Mouse (Mus musculus): ENCODE data around the gene Plekhh3.

Plekhh3 gene

DNA sequence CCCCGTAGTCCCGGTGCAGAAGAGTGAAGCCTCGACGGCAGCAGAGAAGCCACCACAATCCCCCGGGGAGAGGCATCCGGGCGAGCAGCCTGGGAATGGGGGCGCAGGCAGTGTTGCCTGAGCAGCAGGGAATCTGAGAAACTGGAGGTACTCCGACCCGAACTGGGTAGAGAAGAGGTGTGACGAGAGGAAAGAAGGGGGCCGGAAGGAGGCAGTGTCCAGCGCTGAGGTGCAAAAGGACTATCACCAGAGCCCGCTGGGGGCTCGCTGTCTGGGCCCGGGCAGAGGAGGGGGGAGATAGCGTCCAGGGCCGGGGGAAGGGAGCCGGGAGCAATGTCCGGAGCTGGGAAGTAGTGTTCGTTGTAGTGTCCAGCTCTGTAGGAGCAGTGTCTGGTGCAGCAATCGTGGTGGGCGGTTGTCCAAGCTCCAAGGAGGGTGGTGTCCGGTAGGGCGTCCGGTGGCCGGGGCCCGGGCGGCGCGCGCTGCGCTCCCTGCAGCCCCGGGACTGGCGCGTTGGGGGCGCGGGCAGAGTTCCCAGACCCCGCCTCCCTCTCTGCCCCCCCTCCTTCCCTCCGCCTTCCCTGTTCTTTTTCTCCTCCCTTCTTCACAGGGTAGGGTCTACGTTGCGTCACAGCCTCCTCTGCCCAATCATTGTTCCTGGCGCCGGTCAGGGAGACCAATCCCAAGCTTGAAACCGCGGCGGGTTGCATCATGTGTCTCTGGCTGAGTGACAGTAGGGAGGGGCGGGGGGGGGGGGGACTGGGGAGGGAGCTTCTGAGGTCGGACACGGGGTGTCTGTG is at the start of gene Plekhh3:
Plekhh3 (minus strand) TSS at position 541 of the 800 bp plus-strand sequence.
- DNase-seq (ENCODE audit: low spot score in 2 of 2) = peak; percentile 94 to 95

- no peak for DNase-seq (ENCODE audit: low spot score in 2 of 2)
Measured at GRCm38 (mm10) chr11:101220853-101221252, 49.7 kb upstream of the Plekhh3 start.

- no peak for DNase-seq (ENCODE audit: low spot score in 2 of 2)
Measured at GRCm38 (mm10) chr11:101218436-101219055, 47.4 kb upstream of the Plekhh3 start.

DNA sequence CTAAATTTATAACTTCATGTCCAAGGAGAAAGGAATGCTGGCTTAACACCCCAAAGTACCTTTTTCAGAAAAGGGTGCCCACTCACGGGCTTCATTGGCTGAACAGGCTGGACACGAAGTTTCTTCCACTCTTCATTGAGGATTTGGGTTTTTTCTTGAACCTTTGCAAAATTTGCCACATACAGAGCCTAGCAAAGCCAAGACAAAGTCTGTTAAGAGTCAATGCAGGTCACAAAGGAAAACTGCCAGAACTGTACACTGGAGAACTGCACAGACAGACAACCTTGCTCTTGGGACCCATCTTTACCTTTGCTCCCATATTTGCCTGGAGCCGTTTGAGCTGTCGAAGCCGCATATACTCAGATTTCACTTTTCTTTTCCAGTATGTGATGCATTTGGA is 45.8 kb upstream of the Plekhh3 start:
- no peak for DNase-seq (ENCODE audit: low spot score in 2 of 2)

- no peak for DNase-seq (ENCODE audit: low spot score in 2 of 2)
Measured at GRCm38 (mm10) chr11:101211970-101212369, 40.8 kb upstream of the Plekhh3 start.

DNA sequence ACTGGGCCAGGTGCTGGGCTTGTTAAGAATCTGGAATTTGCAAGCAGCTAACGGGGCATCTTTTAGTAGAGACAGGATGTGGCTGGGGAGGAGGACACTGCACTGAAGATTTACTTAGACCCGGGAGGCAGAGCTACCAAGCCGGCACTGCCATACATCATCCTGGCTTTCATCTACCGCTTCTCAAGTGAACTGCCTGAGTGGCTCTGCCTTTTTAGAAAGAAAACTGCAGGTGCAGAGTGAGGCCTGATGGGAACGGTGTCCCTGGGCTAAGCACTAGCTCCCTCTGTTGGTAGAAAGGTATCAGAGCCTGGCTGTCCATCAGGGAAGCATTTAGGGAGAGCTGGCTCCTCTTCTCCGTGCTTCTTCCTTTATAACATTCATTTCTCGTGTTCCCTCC is 29.8 kb upstream of the Plekhh3 start:
- DNase-seq (ENCODE audit: low spot score in 2 of 2) = no peak

GRCm38 (mm10) chr11:101199555-101199954 is 28.4 kb upstream of the Plekhh3 start:
- DNase-seq (ENCODE audit: low spot score in 2 of 2) = no peak

DNA sequence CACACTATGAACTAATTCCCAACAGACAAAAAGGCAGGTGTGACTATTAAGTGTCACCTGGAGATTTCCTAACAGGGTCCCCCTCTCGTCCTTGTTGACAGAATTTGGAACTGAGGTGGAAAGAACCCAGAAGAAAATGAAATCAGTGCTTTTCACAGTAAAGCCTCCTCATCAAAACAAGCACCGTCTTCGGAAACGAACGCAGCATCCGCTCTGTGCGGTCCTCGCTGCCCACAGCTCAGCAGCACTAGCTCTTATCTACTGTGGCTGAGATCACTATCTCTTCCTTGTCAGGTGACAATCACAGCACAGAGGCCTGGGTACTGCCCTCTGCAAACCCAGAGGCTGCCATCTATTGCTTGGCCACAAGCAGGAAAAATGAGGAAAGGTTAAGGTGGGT is 25.0 kb upstream of the Plekhh3 start:
- no peak for DNase-seq (ENCODE audit: low spot score in 2 of 2)

DNA sequence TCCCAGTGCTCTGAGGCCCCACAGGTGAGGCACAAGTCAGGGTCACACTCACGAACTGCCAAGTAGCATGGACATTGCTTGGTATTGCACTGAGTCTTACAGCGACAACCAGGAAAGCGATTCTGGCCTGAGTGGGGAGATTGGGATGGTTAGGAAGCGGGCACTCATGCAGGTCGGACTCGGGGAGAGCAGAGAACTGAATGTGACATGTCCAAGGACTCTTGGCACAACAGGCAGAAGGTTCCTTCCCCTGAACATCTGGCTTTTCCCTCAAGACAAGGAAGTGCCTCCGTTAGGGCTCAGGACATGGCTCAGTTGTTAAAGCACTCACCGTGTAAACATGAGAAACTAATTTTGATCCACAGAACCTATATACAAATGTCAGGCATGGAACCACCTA is 24.4 kb upstream of the Plekhh3 start:
- no peak for DNase-seq (ENCODE audit: low spot score in 2 of 2)

- no peak for DNase-seq (ENCODE audit: low spot score in 2 of 2)
Measured at GRCm38 (mm10) chr11:101195101-101195500, 23.9 kb upstream of the Plekhh3 start.

- DNase-seq (ENCODE audit: low spot score in 2 of 2) = no peak
Measured at GRCm38 (mm10) chr11:101194643-101195042, 23.5 kb upstream of the Plekhh3 start.

DNA sequence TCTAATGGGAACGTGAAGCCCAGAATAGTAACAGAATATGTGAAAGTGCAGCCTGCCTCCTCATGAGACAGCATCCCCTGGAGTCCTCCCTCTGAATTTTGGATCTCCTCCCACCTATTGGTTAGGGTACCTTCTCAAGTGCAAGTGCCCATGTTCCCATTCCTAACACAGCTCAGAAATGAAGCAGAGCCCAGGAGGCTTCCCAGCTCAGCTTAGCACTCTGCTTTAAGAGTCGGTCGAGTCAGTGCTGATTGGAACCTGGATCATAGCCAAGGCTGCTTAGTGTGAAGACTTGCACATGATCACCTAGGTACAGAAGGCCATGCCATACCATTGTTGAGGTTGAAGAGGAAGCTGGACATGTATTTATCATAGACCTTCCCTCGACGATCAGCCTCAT is 23.0 kb upstream of the Plekhh3 start:
- no peak for DNase-seq (ENCODE audit: low spot score in 2 of 2)

- DNase-seq (ENCODE audit: low spot score in 2 of 2) = no peak
Measured at GRCm38 (mm10) chr11:101193076-101193475, 21.9 kb upstream of the Plekhh3 start.

DNA sequence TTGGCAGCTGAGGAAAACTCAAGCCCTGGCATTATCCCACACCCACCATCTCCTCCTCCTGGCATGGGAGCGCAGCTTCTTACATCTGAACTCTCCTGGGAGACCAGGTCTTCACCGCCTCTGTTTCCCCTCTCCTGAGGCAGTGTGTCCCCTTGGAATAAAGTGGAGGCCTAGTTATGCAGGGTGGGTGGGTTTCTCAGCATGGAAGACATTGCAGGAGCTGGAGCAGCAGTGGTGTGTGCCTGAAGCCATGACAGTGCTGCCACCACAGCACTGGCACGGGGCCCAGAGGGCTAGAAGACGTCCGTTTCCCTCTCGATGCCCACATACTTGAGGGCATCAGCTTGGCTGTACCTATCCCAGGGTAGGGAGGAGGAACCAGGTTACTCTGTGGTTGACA is 21.5 kb upstream of the Plekhh3 start:
- no peak for DNase-seq (ENCODE audit: low spot score in 2 of 2)

DNA sequence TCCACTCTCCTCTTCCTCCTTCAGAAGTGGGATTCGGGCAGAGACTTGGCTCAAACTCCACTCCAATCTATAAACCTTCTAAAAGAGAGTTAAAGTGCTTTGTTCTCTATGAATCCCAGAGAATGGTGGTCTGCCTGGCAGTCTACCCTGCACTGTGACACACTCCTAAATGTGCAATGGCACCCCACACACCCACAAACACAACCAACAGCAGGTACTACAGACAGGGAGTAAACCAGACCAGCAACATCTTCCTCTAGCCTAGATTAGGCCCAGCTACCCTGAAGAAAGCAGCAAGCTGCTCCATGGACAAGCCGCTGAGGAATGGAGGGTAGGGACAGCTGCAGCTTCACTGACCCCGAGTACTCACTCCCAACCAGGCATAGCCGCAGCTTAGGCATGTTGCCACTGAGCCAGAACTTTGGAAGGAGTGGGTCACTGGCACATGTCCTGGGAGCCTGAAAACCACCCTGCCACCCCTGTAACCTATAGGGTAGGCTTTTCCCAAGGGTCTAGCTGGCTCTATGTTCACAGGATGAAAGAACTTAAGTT is 20.8 kb upstream of the Plekhh3 start:
- no peak for DNase-seq (ENCODE audit: low spot score in 2 of 2)

- no peak for DNase-seq (ENCODE audit: low spot score in 2 of 2)
Measured at GRCm38 (mm10) chr11:101190913-101191907, 20.1 kb upstream of the Plekhh3 start.

- no peak for DNase-seq (ENCODE audit: low spot score in 2 of 2)
Measured at GRCm38 (mm10) chr11:101190181-101190912, 19.2 kb upstream of the Plekhh3 start.

- DNase-seq (ENCODE audit: low spot score in 2 of 2) = peak; percentile 79 to 82
Measured at GRCm38 (mm10) chr11:101189495-101190180, 18.5 kb upstream of the Plekhh3 start.

DNA sequence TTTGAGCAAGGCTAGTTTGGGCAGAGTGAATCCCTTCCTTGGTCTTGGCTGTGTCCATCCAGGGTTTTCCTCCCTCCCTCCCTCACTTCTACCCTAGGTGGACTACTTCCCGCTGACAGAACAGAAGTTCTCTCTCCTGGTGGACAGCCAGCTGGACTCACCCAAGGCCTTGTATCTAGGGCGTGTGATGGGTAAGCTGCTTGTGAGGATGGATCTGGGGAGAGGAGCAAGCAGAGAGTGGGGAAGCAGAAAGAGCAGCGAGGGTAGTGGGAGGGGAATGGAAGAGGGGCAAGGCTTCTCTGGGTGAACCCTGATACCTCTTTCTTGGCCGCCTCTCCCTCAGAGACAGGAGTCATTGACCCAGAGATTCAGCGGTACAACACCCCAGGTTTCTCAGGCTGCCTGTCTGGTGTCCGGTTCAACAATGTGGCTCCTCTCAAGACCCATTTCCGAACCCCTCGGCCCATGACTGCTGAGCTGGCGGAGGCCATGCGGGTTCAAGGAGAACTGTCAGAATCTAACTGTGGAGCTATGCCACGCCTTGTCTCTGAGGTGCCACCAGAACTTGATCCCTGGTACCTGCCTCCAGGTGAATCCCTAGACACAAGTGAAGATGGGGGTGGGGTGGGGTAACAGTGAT is 17.1 kb upstream of the Plekhh3 start:
- DNase-seq (ENCODE audit: low spot score in 2 of 2) = peak in 1 of 2 experiments; percentile 66

DNA sequence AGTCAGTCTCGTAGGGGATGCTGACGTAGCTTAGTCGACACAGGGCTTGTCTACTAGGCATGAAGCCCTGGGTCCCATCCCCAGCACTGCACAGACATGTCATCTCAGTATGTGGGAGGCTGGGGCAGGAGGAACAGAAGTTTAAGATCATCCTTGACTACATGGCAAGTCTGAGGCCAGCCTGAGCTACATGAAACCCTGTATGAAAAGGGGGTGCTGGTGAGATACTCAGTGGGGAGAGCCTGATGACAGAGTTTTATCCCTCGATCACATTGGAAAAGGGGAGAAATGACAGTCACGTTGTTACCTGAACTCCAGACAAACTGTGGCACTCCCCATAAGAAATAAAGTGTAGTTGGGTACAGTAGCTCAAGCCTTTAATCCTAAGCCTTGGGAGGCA is 16.4 kb upstream of the Plekhh3 start:
- no peak for DNase-seq (ENCODE audit: low spot score in 2 of 2)

All from urinary bladder, postnatal 4 days (tissue).